Comparison of ENCODE assay signal across 30 mouse cellular contexts in the genomic region with DNA sequence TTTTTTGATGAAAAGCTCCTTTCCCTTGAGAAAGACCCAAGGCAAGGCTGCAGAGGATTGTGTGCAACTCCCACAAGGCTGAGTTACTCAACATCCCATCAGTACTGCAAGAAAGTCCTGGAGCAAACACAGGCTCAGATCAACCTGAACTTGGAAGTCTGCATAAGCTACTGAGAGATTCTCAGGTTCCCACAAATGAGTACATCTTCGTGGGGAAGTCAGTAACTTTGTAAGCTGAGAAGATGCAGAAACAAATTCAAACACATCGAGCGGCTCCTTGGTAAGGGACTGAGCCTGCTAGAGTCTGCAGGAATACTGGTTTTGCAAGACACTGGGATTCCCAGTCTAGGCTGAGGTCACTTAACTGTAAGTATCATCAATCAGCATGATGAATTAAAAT.
"Had no signal": no experiment of that assay in that cellular context is flagged by ENCODE, and none has a peak within 500 bp of the region (broad histone marks: within the 10 kb centered on the region; RNA-seq: fewer than 3 reads in every experiment).

No protein-coding gene starts in this region.

- H3K4me1 ChIP-seq: limb, embryonic 10.5 days; limb, embryonic 12.5 days; limb, embryonic 13.5 days; limb, embryonic 15.5 days; liver, embryonic 12.5 days; liver, embryonic 13.5 days; liver, embryonic 15.5 days; midbrain, embryonic 10.5 days; midbrain, embryonic 12.5 days; midbrain, embryonic 13.5 days; neural tube, embryonic 12.5 days had no signal

- H3K4me2 ChIP-seq: limb, embryonic 12.5 days; limb, embryonic 13.5 days; limb, embryonic 15.5 days; liver, embryonic 11.5 days; liver, embryonic 12.5 days; liver, embryonic 13.5 days; liver, embryonic 15.5 days; lung, embryonic 14.5 days; lung, embryonic 15.5 days; midbrain, embryonic 12.5 days; midbrain, embryonic 13.5 days; neural tube, embryonic 12.5 days had no signal

- H3K9me3 ChIP-seq: limb, embryonic 10.5 days; limb, embryonic 12.5 days; limb, embryonic 13.5 days; limb, embryonic 15.5 days; liver, embryonic 12.5 days; liver, embryonic 13.5 days; liver, embryonic 15.5 days; lung, embryonic 15.5 days; megakaryocyte, embryonic 14.5 days; midbrain, embryonic 10.5 days; midbrain, embryonic 12.5 days; midbrain, embryonic 13.5 days; neural tube, embryonic 12.5 days had no signal

- H3K27me3 ChIP-seq: limb, embryonic 12.5 days; limb, embryonic 13.5 days; limb, embryonic 15.5 days; liver, embryonic 12.5 days; liver, embryonic 13.5 days; liver, embryonic 15.5 days; lung, embryonic 15.5 days; megakaryocyte, embryonic 14.5 days; midbrain, embryonic 12.5 days; midbrain, embryonic 13.5 days; neural tube, embryonic 12.5 days had no signal

- H3K9ac ChIP-seq: limb, embryonic 12.5 days; limb, embryonic 13.5 days; limb, embryonic 15.5 days; liver, embryonic 12.5 days; liver, embryonic 13.5 days; liver, embryonic 14.5 days; liver, embryonic 15.5 days; liver, postnatal 0 days; lung, embryonic 14.5 days; lung, embryonic 15.5 days; midbrain, embryonic 12.5 days; midbrain, embryonic 13.5 days; neural tube, embryonic 12.5 days had no signal

- DNase-seq: left cerebral cortex, postnatal 4 days; liver; liver, embryonic 13.5 days; liver, postnatal 0 days; lung, adult 18-20 months; lung, adult 2 months; lung, embryonic 14.5 days; lung, postnatal 10 days; lung, postnatal 14 days; lung, postnatal 36 days; lung, postnatal 4 days; midbrain, embryonic 14.5 days had no signal

- H3K4me3 ChIP-seq: limb, embryonic 10.5 days; limb, embryonic 12.5 days; limb, embryonic 13.5 days; limb, embryonic 15.5 days; liver, embryonic 12.5 days; liver, embryonic 13.5 days; liver, embryonic 15.5 days; lung, embryonic 15.5 days; megakaryocyte, embryonic 14.5 days; midbrain, embryonic 10.5 days; midbrain, embryonic 12.5 days; midbrain, embryonic 13.5 days; myocyte; neural tube, embryonic 12.5 days had no signal

- ATAC-seq: liver, embryonic 12.5 days; liver, postnatal 0 days; lung, postnatal 0 days; midbrain, embryonic 13.5 days; midbrain, embryonic 16.5 days had no signal

- H3K27ac ChIP-seq: limb, embryonic 10.5 days; limb, embryonic 12.5 days; limb, embryonic 13.5 days; limb, embryonic 15.5 days; liver, embryonic 12.5 days; liver, embryonic 13.5 days; liver, embryonic 14.5 days; liver, embryonic 15.5 days; lung, embryonic 15.5 days; macrophage; midbrain, embryonic 10.5 days; midbrain, embryonic 12.5 days; midbrain, embryonic 13.5 days; neural tube, embryonic 12.5 days had no signal
